Mouse (Mus musculus) CH12.LX (cell line): Measurements from ENCODE around the gene Best1. TPM values are rescaled to one million over a fixed set of nuclear protein-coding genes. Genes with fewer than 3 reads are reported as not detected.

Source experiments
- DNase-seq: peaks from one replicate; pipeline ENCODE4 v3.0.0-alpha.2; 2013; ENCODE audit errors: extremely low read depth
- H3K27ac ChIP-seq: 2 replicates; pipeline ENCODE4 v1.5.1; 2012; ENCODE audit warnings: low read depth, mild to moderate bottlenecking, control low read depth, moderate library complexity; ENCODE audit not compliant: insufficient read depth
- H3K27me3 ChIP-seq: replicated peaks from 2 replicates; pipeline ENCODE3; 2012; ENCODE audit warnings: inconsistent platforms
- H3K36me3 ChIP-seq, 2 experiments: replicated peaks in 1 of 2; 2 replicates each; pipeline versions ENCODE3 to v1.6.1; 2012; ENCODE audit warnings: inconsistent platforms in 1 of 2, low read length in 1 of 2, mild to moderate bottlenecking in 1 of 2, mixed read lengths in 1 of 2, moderate library complexity in 1 of 2; ENCODE audit not compliant: control insufficient read depth in 1 of 2, insufficient read depth in 1 of 2
- H3K4me1 ChIP-seq, 2 experiments: 2 replicates each; pipeline ENCODE4 v1.6.1; 2012; ENCODE audit warnings: inconsistent platforms in 1 of 2, moderate library complexity in 1 of 2; ENCODE audit not compliant: insufficient read depth in 2 of 2, control insufficient read depth in 1 of 2
- H3K4me2 ChIP-seq: 2 replicates; pipeline ENCODE4 v1.6.1; 2012; ENCODE audit warnings: low read depth, mild to moderate bottlenecking, control low read depth; ENCODE audit not compliant: poor library complexity, insufficient read depth, severe bottlenecking
- H3K4me3 ChIP-seq, 3 experiments: fragments of 150-350 bp in 1 of 3; sonication (generic) in 1 of 3; replicated peaks in 1 of 3; 2 replicates each; pipeline versions ENCODE3 to v1.5.1; 2011 to 2012; ENCODE audit warnings: low read depth in 2 of 3, low read length in 2 of 3, mild to moderate bottlenecking in 2 of 3, moderate library complexity in 2 of 3, control low read depth in 1 of 3, improper control_type of control experiment in 1 of 3, inconsistent platforms in 1 of 3, mixed read lengths in 1 of 3; ENCODE audit not compliant: poor library complexity in 1 of 3
- H3K79me2 ChIP-seq: replicated peaks from 2 replicates; pipeline ENCODE4 v1.6.1; 2012; ENCODE audit warnings: mild to moderate bottlenecking, moderate library complexity; ENCODE audit not compliant: control insufficient read depth, poor library complexity, insufficient read depth, severe bottlenecking; ENCODE audit errors: extremely low read depth
- H3K9ac ChIP-seq: 2 replicates; pipeline ENCODE4 v1.6.1; 2012; ENCODE audit warnings: low read depth, mild to moderate bottlenecking, control low read depth, moderate library complexity; ENCODE audit not compliant: insufficient read depth
- H3K9me3 ChIP-seq: replicated peaks from 2 replicates; pipeline ENCODE3; 2012; ENCODE audit warnings: low read length, inconsistent platforms, mixed read lengths
- BHLHE40 ChIP-seq: IDR thresholded peaks from 2 replicates; pipeline ENCODE4 v1.6.1; 2011; ENCODE audit warnings: mild to moderate bottlenecking, low read depth, low read length, improper control_type of control experiment
- CHD1 ChIP-seq: IDR thresholded peaks from 2 replicates; pipeline ENCODE4 v1.6.1; 2012; ENCODE audit warnings: low read depth, low read length, improper control_type of control experiment, inconsistent platforms
- CHD2 ChIP-seq: IDR thresholded peaks from 2 replicates; pipeline ENCODE4 v1.6.1; 2011; ENCODE audit warnings: low read length, improper control_type of control experiment
- CTCF ChIP-seq, 2 experiments: IDR thresholded peaks in 1 of 2; conservative IDR thresholded peaks in 1 of 2; 2 replicates each; pipeline ENCODE4 v1.5.1; 2011 to 2012; ENCODE audit warnings: low read depth in 2 of 2, low read length in 2 of 2, improper control_type of control experiment in 1 of 2, inconsistent platforms in 1 of 2, mild to moderate bottlenecking in 1 of 2, moderate library complexity in 1 of 2
- E2F4 ChIP-seq: IDR thresholded peaks from 2 replicates; pipeline ENCODE4 v1.6.1; 2011; ENCODE audit warnings: low read depth, low read length, improper control_type of control experiment; ENCODE audit not compliant: insufficient replicate concordance
- EP300 ChIP-seq: IDR thresholded peaks from 2 replicates; pipeline ENCODE4 v1.6.1; 2011; ENCODE audit warnings: low read length, improper control_type of control experiment
- ETS1 ChIP-seq: conservative IDR thresholded peaks from 2 replicates; pipeline ENCODE4 v1.6.1; 2012; ENCODE audit warnings: low read depth, mild to moderate bottlenecking, inconsistent platforms, low read length, improper control_type of control experiment, moderate library complexity
- IRF4 ChIP-seq: IDR thresholded peaks from 2 replicates; pipeline ENCODE4 v1.6.1; 2014; ENCODE audit warnings: low read depth, mild to moderate bottlenecking, inconsistent platforms, low read length, improper control_type of control experiment
- JUN ChIP-seq: IDR thresholded peaks from 2 replicates; pipeline ENCODE4 v1.6.1; 2011; ENCODE audit warnings: low read depth, mild to moderate bottlenecking, low read length, improper control_type of control experiment, moderate library complexity; ENCODE audit not compliant: insufficient read depth
- KAT2A ChIP-seq: IDR thresholded peaks from 2 replicates; pipeline ENCODE4 v1.6.1; 2012; ENCODE audit warnings: low read length, improper control_type of control experiment, inconsistent platforms; ENCODE audit not compliant: insufficient replicate concordance
- MAFK ChIP-seq: IDR thresholded peaks from 2 replicates; pipeline ENCODE4 v1.6.1; 2011; ENCODE audit warnings: low read length, improper control_type of control experiment; ENCODE audit not compliant: insufficient replicate concordance
- MAZ ChIP-seq: IDR thresholded peaks from 2 replicates; pipeline ENCODE4 v1.6.1; 2012; ENCODE audit warnings: low read depth, mild to moderate bottlenecking, inconsistent platforms, low read length, improper control_type of control experiment, moderate library complexity
- MEF2A ChIP-seq: IDR thresholded peaks from 2 replicates; pipeline ENCODE4 v1.6.1; 2014; ENCODE audit warnings: low read depth, mild to moderate bottlenecking, inconsistent platforms, low read length, improper control_type of control experiment, borderline replicate concordance
- MXI1 ChIP-seq: IDR thresholded peaks from 2 replicates; pipeline ENCODE4 v1.6.1; 2011; ENCODE audit warnings: mild to moderate bottlenecking, low read depth, low read length, improper control_type of control experiment
- MYC ChIP-seq: IDR thresholded peaks from 2 replicates; pipeline ENCODE4 v1.6.1; 2011; ENCODE audit warnings: low read depth, mild to moderate bottlenecking, improper control_type of control experiment, low read length
- NRF1 ChIP-seq: IDR thresholded peaks from 2 replicates; pipeline ENCODE4 v1.6.1; 2014; ENCODE audit warnings: low read depth, mild to moderate bottlenecking, inconsistent platforms, low read length, improper control_type of control experiment, moderate library complexity
- PAX5 ChIP-seq: IDR thresholded peaks from 2 replicates; pipeline ENCODE4 v1.6.1; 2012; ENCODE audit warnings: low read length, inconsistent platforms, mixed read lengths
- POLR2AphosphoS2 ChIP-seq: IDR thresholded peaks from 2 replicates; pipeline ENCODE4 v1.6.1; 2011; ENCODE audit warnings: low read depth, low read length, improper control_type of control experiment
- RAD21 ChIP-seq: IDR thresholded peaks from 2 replicates; pipeline ENCODE4 v1.6.1; 2011; ENCODE audit warnings: low read depth, mild to moderate bottlenecking, low read length, improper control_type of control experiment, moderate library complexity
- RCOR1 ChIP-seq: conservative IDR thresholded peaks from 2 replicates; pipeline ENCODE4 v1.6.1; 2012; ENCODE audit warnings: low read depth, mild to moderate bottlenecking, inconsistent platforms, low read length, improper control_type of control experiment
- SIN3A ChIP-seq: IDR thresholded peaks from 2 replicates; pipeline ENCODE4 v1.6.1; 2012; ENCODE audit warnings: low read length, improper control_type of control experiment, inconsistent platforms
- TBP ChIP-seq: conservative IDR thresholded peaks from 2 replicates; pipeline ENCODE4 v1.6.1; 2011; ENCODE audit warnings: low read depth, low read length, improper control_type of control experiment
- TCF12 ChIP-seq: IDR thresholded peaks from 2 replicates; pipeline ENCODE4 v1.6.1; 2014; ENCODE audit warnings: low read depth, mild to moderate bottlenecking, inconsistent platforms, low read length, improper control_type of control experiment
- UBTF ChIP-seq: IDR thresholded peaks from 2 replicates; pipeline ENCODE4 v1.6.1; 2012; ENCODE audit warnings: low read depth, mild to moderate bottlenecking, inconsistent platforms, low read length, improper control_type of control experiment, moderate library complexity
- USF2 ChIP-seq: conservative IDR thresholded peaks from 2 replicates; pipeline ENCODE4 v1.6.1; 2011; ENCODE audit warnings: low read depth, low read length, improper control_type of control experiment
- ZC3H11A ChIP-seq: IDR thresholded peaks from 2 replicates; pipeline ENCODE4 v1.6.1; 2012; ENCODE audit warnings: low read depth, mild to moderate bottlenecking, inconsistent platforms, low read length, improper control_type of control experiment
- ZMIZ1 ChIP-seq: IDR thresholded peaks from 2 replicates; pipeline ENCODE4 v1.6.1; 2012; ENCODE audit warnings: low read depth, mild to moderate bottlenecking, inconsistent platforms, low read length, improper control_type of control experiment
- ZNF384 ChIP-seq: IDR thresholded peaks from 2 replicates; pipeline ENCODE4 v1.6.1; 2012; ENCODE audit warnings: low read depth, low read length, improper control_type of control experiment, inconsistent platforms
- dilution Hi-C: fragments of 300-500 bp; cut with MboI; formaldehyde crosslinking; loops from 2 replicates; pipeline ENCODE4 v1.14.3; 2020; ENCODE audit warnings: low sequenced_read_pairs; ENCODE audit not compliant: extremely low pct_unique_long_range_greater_than_20kb, extremely low pct_ligation_motif_present
- in situ Hi-C: fragments of 300-500 bp; cut with MboI; formaldehyde crosslinking; loops from 3 replicates; pipeline ENCODE4 v1.14.3; 2019; ENCODE audit warnings: low sequenced_read_pairs, low pct_ligation_motif_present, low pct_unique_long_range_greater_than_20kb, mixed read lengths
- polyA plus RNA-seq: library from polyadenylated mRNA; unstranded; fragments of >175 nt; gene quantifications from 2 replicates; pipeline ENCODE4 v1.2.1, GENCODE M21; 2012; ENCODE audit warnings: low read depth; ENCODE audit not compliant: insufficient read length
- total RNA-seq, 2 experiments: library from RNA; depleted of rRNA; stranded (reverse); fragments of 300-350 nt in 1 of 2; fragments of >200 nt in 1 of 2; gene quantifications; 2 replicates each; pipeline ENCODE4 v1.2.3; 2012 to 2014

Gene Best1
- total and polyA plus RNA-seq, 3 experiments: 0.13 TPM; not detected in 2

DNA sequence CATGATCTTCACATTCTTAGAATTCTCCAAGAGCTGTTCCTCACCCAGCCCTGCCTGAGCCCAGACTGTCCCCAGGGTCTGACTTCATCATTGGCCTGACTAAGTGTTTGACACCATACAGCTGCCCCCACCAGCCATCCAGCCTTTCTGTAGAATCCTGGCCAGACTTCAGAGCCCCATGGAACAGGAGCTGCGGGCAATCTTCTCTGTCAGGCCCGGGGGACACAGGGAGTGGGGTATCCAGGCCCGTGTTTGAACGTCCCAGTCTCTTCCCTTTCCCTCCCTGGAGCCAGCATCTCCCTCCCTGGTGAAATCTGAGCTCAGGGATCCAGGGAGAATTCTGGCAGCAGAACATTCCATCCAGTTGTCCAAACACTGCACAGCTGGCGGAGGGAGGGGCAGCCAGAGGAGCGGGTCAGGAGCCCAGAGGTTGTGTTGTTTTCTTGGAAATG lies 11.4 kb upstream of the Best1 start:
- in situ Hi-C loops: no loop called here
- H3K4me1 ChIP-seq: peaks cover 0 to 1% of the 10 kb centered on the region in 2 experiments; a peak in 2 of 4 replicates

DNA sequence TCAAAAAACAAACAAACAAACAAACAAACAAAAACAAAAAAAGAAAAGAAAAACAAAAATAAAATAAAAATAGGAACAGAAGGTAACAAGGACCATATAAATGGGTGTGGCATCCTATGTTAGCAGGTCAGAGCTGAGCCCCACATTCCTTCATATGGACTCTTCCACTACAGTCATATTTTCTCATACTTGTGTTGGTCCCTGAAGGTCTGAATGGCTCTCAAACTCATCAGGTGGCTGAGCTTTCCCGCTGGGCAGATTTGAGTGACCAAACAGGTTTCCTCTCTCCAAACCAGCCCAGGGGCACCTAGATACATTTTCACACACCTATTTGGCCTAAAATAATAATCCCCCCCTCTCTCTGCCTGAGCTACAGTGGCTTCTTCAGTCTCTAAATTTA lies 10.0 kb upstream of the Best1 start:
- H3K27me3 ChIP-seq: peaks cover 27% of the 10 kb centered on the region
- in situ Hi-C loops (no loop called here), dilution Hi-C loops (no loop called here)
- no peak overlapping the region for H3K4me3 ChIP-seq
- no peak overlapping the region for H3K27ac ChIP-seq
- H3K9ac ChIP-seq: no peak overlapping the region
- H3K36me3 ChIP-seq: no peaks in the 10 kb centered on the region
- DNase-seq: no peak
- H3K79me2 ChIP-seq: no peaks in the 10 kb centered on the region
- H3K4me2 ChIP-seq: no peak overlapping the region
- no peaks in the 10 kb centered on the region for H3K4me1 ChIP-seq
- TF ChIP-seq ZNF384 (no peak), MEF2A (no peak), MAZ (no peak), CTCF (conservative IDR thresholded peaks at IDR 0.05 in 1 of 2, IDR thresholded peaks at IDR 0.05 in 1 of 2; ENCODE audit: low read depth in 2 of 2, low read length in 2 of 2) (no peak), JUN (no peak), RAD21 (no peak), NRF1 (no peak), CHD2 (no peak), MXI1 (no peak), IRF4 (no peak), MAFK (no peak), ETS1 (no peak), PAX5 (no peak), KAT2A (no peak), E2F4 (no peak), USF2 (no peak), MYC (no peak)
- no peaks in the 10 kb centered on the region for H3K9me3 ChIP-seq

More for the DNA sequence above, 11.4 kb upstream of the Best1 start:
- H3K4me2 ChIP-seq: no peak overlapping the region
- DNase-seq: no peak
- dilution Hi-C loops: no loop called here
- H3K27ac ChIP-seq: no peak overlapping the region
- H3K9me3 ChIP-seq: no peaks in the 10 kb centered on the region
- no peak overlapping the region for H3K9ac ChIP-seq
- H3K79me2 ChIP-seq: no peaks in the 10 kb centered on the region
- no peak overlapping the region for H3K4me3 ChIP-seq
- peaks cover 39% of the 10 kb centered on the region for H3K27me3 ChIP-seq
- no peak for TF ChIP-seq MXI1
- TF ChIP-seq TBP: no peak
- no peak for TF ChIP-seq CHD1
- TF ChIP-seq BHLHE40: no peak
- no peak for TF ChIP-seq MAFK
- no peak for TF ChIP-seq EP300
- TF ChIP-seq NRF1: no peak
- no peak for TF ChIP-seq ZC3H11A
- TF ChIP-seq CHD2: no peak
- no peak for TF ChIP-seq UBTF
- TF ChIP-seq SIN3A: no peak
- no peak for TF ChIP-seq POLR2AphosphoS2
- TF ChIP-seq ZMIZ1: no peak
- TF ChIP-seq E2F4: no peak
- no peak for TF ChIP-seq TCF12
- no peak for TF ChIP-seq ZNF384
- no peak for TF ChIP-seq KAT2A
- TF ChIP-seq RCOR1: no peak
- no peak for TF ChIP-seq CTCF (conservative IDR thresholded peaks at IDR 0.05 in 1 of 2, IDR thresholded peaks at IDR 0.05 in 1 of 2; ENCODE audit: low read depth in 2 of 2, low read length in 2 of 2)
- TF ChIP-seq IRF4: no peak
- no peaks in the 10 kb centered on the region for H3K36me3 ChIP-seq
